Mouse (Mus musculus) cortical plate, adult 2 months (tissue): ENCODE data around the gene Hjurp. TPM values are rescaled to one million over a fixed set of nuclear protein-coding genes. Genes with fewer than 3 reads are reported as not detected.

Experiments used
- H3K27ac ChIP-seq: fragments of 200-500 bp; 2 replicates; pipeline ENCODE4 v1.5.1; 2012; ENCODE audit warnings: low read length, control low read depth, inconsistent platforms; ENCODE audit not compliant: insufficient read depth
- H3K4me1 ChIP-seq: fragments of 200-500 bp; 2 replicates; pipeline ENCODE4 v1.6.1; 2011; ENCODE audit warnings: low read length; ENCODE audit not compliant: control insufficient read depth, insufficient read depth
- H3K4me3 ChIP-seq: fragments of 200-500 bp; 2 replicates; pipeline ENCODE4 v1.5.1; 2011; ENCODE audit warnings: mild to moderate bottlenecking, low read length, control low read depth; ENCODE audit not compliant: insufficient read depth
- CTCF ChIP-seq: fragments of 200-500 bp; IDR thresholded peaks from 2 replicates; pipeline ENCODE4 v1.5.1; 2011; ENCODE audit warnings: mild to moderate bottlenecking, control low read depth, low read length; ENCODE audit not compliant: insufficient read depth; ENCODE audit errors: extremely low read depth
- POLR2A ChIP-seq: fragments of 200-500 bp; IDR thresholded peaks from 2 replicates; pipeline ENCODE4 v1.6.1; 2011; ENCODE audit warnings: mild to moderate bottlenecking, low read length, control low read depth; ENCODE audit not compliant: insufficient read depth; ENCODE audit errors: extremely low read depth
- polyA plus RNA-seq: library from polyadenylated mRNA; depleted of rRNA; stranded (reverse); fragments of >200 nt; gene quantifications from 2 replicates; pipeline ENCODE4 v1.2.3, GENCODE M21; 2012

Hjurp gene
- polyA plus RNA-seq, 1 experiment, result 60.9 TPM

- H3K4me3 ChIP-seq, result no peak overlapping the region
- no peak for TF ChIP-seq POLR2A
- TF ChIP-seq CTCF, result no peak
- H3K4me1 ChIP-seq, result peaks cover 1% of the 10 kb centered on the region; the same call in 1 of the 2 replicates
- no peak overlapping the region for H3K27ac ChIP-seq
These were observed 2.9 kb downstream of the Hjurp start for GRCm38 (mm10) chr1:88274371-88275077.

- TF ChIP-seq POLR2A, result no peak
- TF ChIP-seq CTCF, result no peak
- no peak overlapping the region for H3K27ac ChIP-seq
- no peak overlapping the region for H3K4me3 ChIP-seq
- H3K4me1 ChIP-seq, result peaks cover 1% of the 10 kb centered on the region; the same call in 1 of the 2 replicates
These were observed 3.6 kb downstream of the Hjurp start for GRCm38 (mm10) chr1:88273832-88274231.

DNA sequence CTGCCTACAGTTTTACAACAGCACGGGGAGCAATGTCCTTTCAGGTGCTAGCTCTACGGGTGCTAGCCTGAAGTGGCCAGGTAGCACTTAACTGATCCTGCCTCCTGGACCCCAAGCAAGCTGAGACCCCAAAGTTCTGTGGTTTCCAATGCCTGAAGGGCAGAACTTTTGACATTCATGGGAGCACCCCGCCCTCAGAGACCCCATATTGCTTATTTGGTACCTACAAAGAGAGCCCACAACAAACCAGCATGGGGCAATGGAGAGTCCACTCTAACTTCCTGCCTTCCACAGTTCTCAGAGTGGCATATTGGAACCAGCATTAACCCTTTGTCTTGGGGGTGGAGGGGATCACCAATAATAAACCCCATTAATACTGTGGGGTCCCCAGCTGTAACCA, 4.1 kb downstream of the Hjurp start:
- no peak for TF ChIP-seq POLR2A
- no peak for TF ChIP-seq CTCF
- Histone ChIP-seq H3K27ac (no peak overlapping the region), H3K4me3 (no peak overlapping the region), H3K4me1 (peaks cover 1% of the 10 kb centered on the region; the same call in 1 of the 2 replicates)

DNA sequence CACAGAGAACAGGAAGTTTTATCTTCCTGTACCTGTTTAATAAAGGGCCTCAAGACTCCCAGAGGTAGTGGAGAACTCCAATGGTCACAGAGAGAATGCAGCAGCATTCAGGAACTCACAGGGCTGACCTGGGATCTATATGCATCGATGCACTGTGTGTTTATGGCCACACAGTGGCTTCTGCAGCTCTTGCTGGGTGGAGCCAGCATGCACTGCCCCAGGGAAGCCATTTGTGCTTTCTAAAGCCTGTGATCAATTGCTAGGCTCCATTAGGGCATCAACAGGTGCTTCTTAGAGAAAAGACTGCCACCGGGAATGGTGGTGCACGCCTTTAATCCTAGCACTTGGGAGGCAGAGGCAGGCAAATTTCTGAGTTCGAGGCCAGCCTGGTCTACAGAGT, 4.6 kb downstream of the Hjurp start:
- Histone ChIP-seq H3K27ac (no peak overlapping the region), H3K4me3 (no peak overlapping the region), H3K4me1 (peaks cover 1% of the 10 kb centered on the region; the same call in 1 of the 2 replicates)
- TF ChIP-seq POLR2A (no peak), CTCF (no peak)

GRCm38 (mm10) chr1:88269539-88270309, 7.7 kb downstream of the Hjurp start:
- Histone ChIP-seq H3K4me1 (no peaks in the 10 kb centered on the region), H3K27ac (no peak overlapping the region), H3K4me3 (no peak overlapping the region)
- TF ChIP-seq CTCF, result no peak
- TF ChIP-seq POLR2A, result no peak

- no peak for TF ChIP-seq POLR2A
- no peak for TF ChIP-seq CTCF
- H3K4me3 ChIP-seq, result no peak overlapping the region
- H3K27ac ChIP-seq, result no peak overlapping the region
- H3K4me1 ChIP-seq, result no peaks in the 10 kb centered on the region
These were observed 9.4 kb downstream of the Hjurp start for GRCm38 (mm10) chr1:88268070-88268469.

GRCm38 (mm10) chr1:88267489-88267888, 9.9 kb downstream of the Hjurp start:
- Histone ChIP-seq H3K27ac (no peak overlapping the region), H3K4me3 (no peak overlapping the region), H3K4me1 (no peaks in the 10 kb centered on the region)
- no peak for TF ChIP-seq CTCF
- no peak for TF ChIP-seq POLR2A

- Histone ChIP-seq H3K4me3 (no peak overlapping the region), H3K27ac (no peak overlapping the region), H3K4me1 (no peaks in the 10 kb centered on the region)
- TF ChIP-seq CTCF, result no peak
- no peak for TF ChIP-seq POLR2A
These were observed 11.3 kb downstream of the Hjurp start for GRCm38 (mm10) chr1:88266123-88266522.

GRCm38 (mm10) chr1:88264869-88265240, 12.6 kb downstream of the Hjurp start:
- H3K4me3 ChIP-seq, result no peak overlapping the region
- H3K27ac ChIP-seq, result no peak overlapping the region
- TF ChIP-seq POLR2A (no peak), CTCF (no peak)
- no peaks in the 10 kb centered on the region for H3K4me1 ChIP-seq
